Mouse (Mus musculus) lung, postnatal 0 days (tissue): ENCODE measurements around the gene Myh10. TPM values are rescaled to one million over a fixed set of nuclear protein-coding genes. Genes with fewer than 3 reads are reported as not detected.
A peak's percentile ranks its signal among the peaks of the same experiment; 100 is the strongest.

Source experiments
- ATAC-seq: fragments of 200-750 bp; cut with Nextera tagmentation; 2 replicates; pipeline ENCODE4 v1.8.0; 2017; ENCODE audit warnings: moderate library complexity
- DNase-seq: peaks from one replicate; pipeline ENCODE4 v3.0.0-alpha.2; 2016; ENCODE audit warnings: low spot score
- H3K27ac ChIP-seq: fragments of 300-500 bp; sonication (generic); 2 replicates; pipeline ENCODE4 v1.5.1; 2014; ENCODE audit warnings: antibody characterized with exemption, mild to moderate bottlenecking, low read length, mixed read lengths
- H3K27me3 ChIP-seq: fragments of 300-500 bp; sonication (generic); replicated peaks from 2 replicates; pipeline ENCODE4 v1.6.1; 2014; ENCODE audit warnings: low read length, mixed read lengths; ENCODE audit not compliant: insufficient read depth
- H3K36me3 ChIP-seq: fragments of 300-500 bp; sonication (generic); 2 replicates; pipeline ENCODE4 v1.6.1; 2014; ENCODE audit warnings: low read length, mixed read lengths; ENCODE audit not compliant: insufficient read depth
- H3K4me1 ChIP-seq: fragments of 300-500 bp; sonication (generic); 2 replicates; pipeline ENCODE4 v1.6.1; 2014; ENCODE audit warnings: antibody characterized with exemption, low read depth, low read length, mixed read lengths; ENCODE audit not compliant: insufficient read depth
- H3K4me2 ChIP-seq: fragments of 300-500 bp; sonication (generic); replicated peaks from 2 replicates; pipeline ENCODE4 v1.6.1; 2014; ENCODE audit warnings: low read depth, mild to moderate bottlenecking, low read length, moderate library complexity, mixed read lengths
- H3K4me3 ChIP-seq: fragments of 300-500 bp; sonication (generic); 2 replicates; pipeline ENCODE4 v1.5.1; 2014; ENCODE audit warnings: low read depth, low read length
- H3K9ac ChIP-seq: fragments of 300-500 bp; sonication (generic); replicated peaks from 2 replicates; pipeline ENCODE4 v1.6.1; 2014; ENCODE audit warnings: low read depth, mild to moderate bottlenecking
- H3K9me3 ChIP-seq: fragments of 300-500 bp; sonication (generic); 2 replicates; pipeline ENCODE4 v1.6.1; 2016; ENCODE audit warnings: low read length, mixed read lengths
- CTCF ChIP-seq: IDR thresholded peaks from 2 replicates; pipeline ENCODE4 v1.5.1; 2016; ENCODE audit warnings: antibody characterized with exemption, mild to moderate bottlenecking
- EP300 ChIP-seq: IDR thresholded peaks from 2 replicates; pipeline ENCODE4 v1.6.1; 2016; ENCODE audit warnings: antibody characterized with exemption, mild to moderate bottlenecking, control low read depth
- WGBS: fragments of 180-500 bp; shearing (Covaris S2); extraction: QIAGEN DNeasy Blood & Tissue Kit; methylation state at CpG from one replicate; pipeline ENCODE4 v1.1.7; 2014; 5-methylcytosine and 5-hydroxymethylcytosine counted together
- polyA plus RNA-seq: library from polyadenylated mRNA; unstranded; fragments of >200 nt; fragmentation: Nextera tagmentation; extraction: Ambion mirVana; gene quantifications from 2 replicates; pipeline ENCODE4 v1.2.1, GENCODE M21; 2015

The Myh10 gene
- polyA plus RNA-seq, 1 experiment from 2014 or later, result 51.8 TPM

- Histone ChIP-seq H3K9me3 (no peaks in the 10 kb centered on the region), H3K27me3 (no peaks in the 10 kb centered on the region), H3K36me3 (no peaks in the 10 kb centered on the region), H3K27ac (peak overlapping the region; percentile 72), H3K4me1 (peaks cover 13% of the 10 kb centered on the region), H3K4me2 (no peak overlapping the region), H3K4me3 (no peak overlapping the region), H3K9ac (no peak overlapping the region)
- WGBS, result 11% methylated on average over 6 of the region's 6 CpGs
- ATAC-seq (peak; percentile 64), DNase-seq (peak; percentile 86)
- peak; percentile 17; the same call in 1 of the 2 replicates for TF ChIP-seq EP300
- peak; percentile 29; the same call in 1 of the 2 replicates for TF ChIP-seq CTCF
These were observed 34.3 kb upstream of the Myh10 start for GRCm38 (mm10) chr11:68656887-68657685.

- Histone ChIP-seq H3K4me1 (peaks cover 13% of the 10 kb centered on the region), H3K4me3 (no peak overlapping the region), H3K27ac (peak overlapping the region; percentile 72), H3K9ac (no peak overlapping the region), H3K27me3 (no peaks in the 10 kb centered on the region), H3K4me2 (no peak overlapping the region), H3K36me3 (no peaks in the 10 kb centered on the region), H3K9me3 (no peaks in the 10 kb centered on the region)
- ATAC-seq (peak; percentile 52), DNase-seq (peak; percentile 72)
- TF ChIP-seq CTCF (no peak), EP300 (no peak)
- 22% methylated on average over 9 of the region's 9 CpGs for WGBS
These were observed 33.5 kb upstream of the Myh10 start for GRCm38 (mm10) chr11:68657811-68658210.

GRCm38 (mm10) chr11:68665331-68665730, 26.0 kb upstream of the Myh10 start:
- no peak overlapping the region for H3K9ac ChIP-seq
- TF ChIP-seq EP300 (0 out of 2 replicates have a peak, but pooled peaks have one; percentile 35), CTCF (no peak)
- H3K27me3 ChIP-seq, result no peaks in the 10 kb centered on the region
- H3K4me1 ChIP-seq, result no peaks in the 10 kb centered on the region; the same call in 1 of the 2 replicates
- ATAC-seq, result no peak
- no peak overlapping the region for H3K4me2 ChIP-seq
- no peak overlapping the region for H3K4me3 ChIP-seq
- no peaks in the 10 kb centered on the region for H3K9me3 ChIP-seq
- H3K36me3 ChIP-seq, result no peaks in the 10 kb centered on the region
- WGBS, result 24% methylated on average over 2 of the region's 2 CpGs
- DNase-seq, result peak; percentile 39
- H3K27ac ChIP-seq, result 0 out of 2 replicates have a peak overlapping the region, but pooled peaks have one; percentile 43

GRCm38 (mm10) chr11:68666210-68666609, 25.1 kb upstream of the Myh10 start:
- no peaks in the 10 kb centered on the region for H3K27me3 ChIP-seq
- H3K4me3 ChIP-seq, result no peak overlapping the region
- 45% methylated on average over 2 of the region's 2 CpGs for WGBS
- no peak overlapping the region for H3K4me2 ChIP-seq
- ATAC-seq (no peak), DNase-seq (no peak)
- H3K4me1 ChIP-seq, result no peaks in the 10 kb centered on the region; the same call in 1 of the 2 replicates
- no peak overlapping the region for H3K9ac ChIP-seq
- no peak overlapping the region for H3K27ac ChIP-seq
- H3K36me3 ChIP-seq, result no peaks in the 10 kb centered on the region
- H3K9me3 ChIP-seq, result no peaks in the 10 kb centered on the region
- TF ChIP-seq CTCF (no peak), EP300 (no peak)

GRCm38 (mm10) chr11:68672270-68672970, 18.9 kb upstream of the Myh10 start:
- H3K4me3 ChIP-seq, result no peak overlapping the region
- 57% methylated on average over 5 of the region's 5 CpGs for WGBS
- 0 out of 2 replicates have a peak overlapping the region, but pooled peaks have one; percentile 4 for H3K27ac ChIP-seq
- TF ChIP-seq CTCF (no peak), EP300 (no peak)
- H3K4me1 ChIP-seq, result 0 out of 2 replicates have a peak, but pooled peaks cover 7% of the 10 kb centered on the region
- DNase-seq (peak; percentile 73), ATAC-seq (no peak)
- H3K36me3 ChIP-seq, result no peaks in the 10 kb centered on the region
- H3K4me2 ChIP-seq, result no peak overlapping the region
- no peaks in the 10 kb centered on the region for H3K27me3 ChIP-seq
- H3K9me3 ChIP-seq, result no peaks in the 10 kb centered on the region
- H3K9ac ChIP-seq, result no peak overlapping the region

- H3K27ac ChIP-seq, result no peak overlapping the region
- no peak for ATAC-seq
These were observed 17.3 kb upstream of the Myh10 start for GRCm38 (mm10) chr11:68674071-68674470.

More at GRCm38 (mm10) chr11:68674071-68674470, 17.3 kb upstream of the Myh10 start:
- WGBS, result 58% methylated on average over 3 of the region's 3 CpGs
- Histone ChIP-seq H3K9ac (no peak overlapping the region), H3K4me1 (0 out of 2 replicates have a peak, but pooled peaks cover 7% of the 10 kb centered on the region), H3K4me2 (no peak overlapping the region), H3K27me3 (no peaks in the 10 kb centered on the region), H3K4me3 (no peak overlapping the region), H3K9me3 (no peaks in the 10 kb centered on the region), H3K36me3 (no peaks in the 10 kb centered on the region)
- no peak for TF ChIP-seq EP300
- DNase-seq, result no peak
